Mouse (Mus musculus) testis, postnatal 10 days (tissue): ENCODE measurements at regions not wholly inside any gene's neighbourhood (a gene's known extent, or its start where the extent isn't known, plus 50 kb on each side); places are given as distances from the start of the nearest gene placed in this dataset.

Source experiments
- DNase-seq: peaks from one replicate; pipeline ENCODE4 v3.0.0; 2021; ENCODE audit warnings: low spot score

GRCm38 (mm10) chr17:3248875-3249274, 77.5 kb upstream of the Tiam2 start:
- no peak for DNase-seq

DNA sequence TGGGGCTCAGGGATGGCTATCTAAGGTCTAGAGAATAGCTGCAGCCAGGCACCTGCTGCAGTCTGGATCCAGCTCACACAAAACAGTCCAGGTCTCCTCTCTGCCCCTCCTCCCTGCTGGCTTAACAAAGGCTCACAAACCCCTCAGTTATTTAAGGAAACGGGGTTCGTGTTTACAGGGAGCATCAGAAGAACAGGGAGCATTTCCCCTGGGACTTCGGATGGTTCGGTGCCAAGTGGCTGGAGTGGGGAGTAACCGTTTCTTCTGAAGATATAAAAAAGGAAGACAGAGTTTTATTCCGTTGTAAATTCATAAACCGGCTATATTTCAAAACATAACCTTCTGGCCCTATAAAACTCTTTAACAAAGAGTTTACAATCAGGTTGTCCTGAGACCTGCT, 77.1 kb upstream of the Tiam2 start:
- peak; percentile 54 for DNase-seq

GRCm38 (mm10) chr17:3251176-3251575, 75.2 kb upstream of the Tiam2 start:
- no peak for DNase-seq

- DNase-seq = no peak
These were observed 74.4 kb upstream of the Tiam2 start for GRCm38 (mm10) chr17:3251966-3252365.

DNA sequence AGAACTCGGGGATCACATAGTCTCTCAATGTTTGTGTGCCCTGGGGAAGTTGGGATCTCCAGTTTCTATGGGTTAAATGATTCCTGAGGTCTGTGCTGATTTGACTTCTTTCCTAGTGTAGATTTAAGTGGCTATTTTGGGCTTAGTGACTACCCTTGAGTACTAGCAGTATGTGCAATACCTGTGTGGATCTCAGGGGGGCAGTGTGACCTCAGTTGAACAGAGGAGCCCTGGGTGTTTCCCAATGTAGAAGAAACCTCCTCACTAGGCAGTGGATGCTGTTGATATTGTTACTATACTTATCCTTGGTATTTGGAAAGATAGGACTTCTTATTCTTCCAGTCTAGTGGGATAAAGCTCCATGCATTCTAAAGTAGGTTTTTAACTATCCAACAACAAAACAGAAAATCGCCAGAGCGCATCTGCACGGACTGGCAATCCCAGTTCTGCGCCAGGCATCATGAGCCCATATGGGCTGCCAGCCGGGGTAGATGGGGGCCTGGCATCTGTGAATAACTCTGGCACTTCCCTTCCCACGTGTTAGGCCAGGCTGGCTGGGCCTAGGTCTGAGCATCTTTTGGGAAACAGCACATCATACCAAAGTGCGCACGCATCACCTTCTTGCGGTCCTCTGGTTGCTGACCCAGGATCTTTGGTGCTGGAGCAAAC, 72.7 kb upstream of the Tiam2 start:
- peak; percentile 81 for DNase-seq

DNA sequence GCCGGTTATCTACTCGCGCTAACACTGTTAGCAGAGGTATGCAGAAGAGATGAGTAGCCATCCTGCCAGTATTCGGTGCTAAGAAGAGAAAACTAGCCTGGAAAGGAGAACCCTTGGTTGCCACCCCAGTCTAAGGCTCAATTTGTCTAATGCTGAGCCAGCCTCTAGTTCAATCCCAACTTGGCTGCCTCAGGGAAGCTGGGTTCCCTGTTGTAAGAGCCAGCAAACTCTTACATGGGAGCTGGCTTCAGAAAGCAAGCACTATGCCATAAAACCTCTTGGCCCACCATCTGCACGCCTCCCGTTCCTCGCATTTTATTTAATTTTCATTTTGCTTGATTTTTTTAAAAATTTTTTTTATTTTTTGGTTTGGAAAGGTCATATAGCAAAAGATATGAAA, 69.6 kb upstream of the Tiam2 start:
- no peak for DNase-seq

DNA sequence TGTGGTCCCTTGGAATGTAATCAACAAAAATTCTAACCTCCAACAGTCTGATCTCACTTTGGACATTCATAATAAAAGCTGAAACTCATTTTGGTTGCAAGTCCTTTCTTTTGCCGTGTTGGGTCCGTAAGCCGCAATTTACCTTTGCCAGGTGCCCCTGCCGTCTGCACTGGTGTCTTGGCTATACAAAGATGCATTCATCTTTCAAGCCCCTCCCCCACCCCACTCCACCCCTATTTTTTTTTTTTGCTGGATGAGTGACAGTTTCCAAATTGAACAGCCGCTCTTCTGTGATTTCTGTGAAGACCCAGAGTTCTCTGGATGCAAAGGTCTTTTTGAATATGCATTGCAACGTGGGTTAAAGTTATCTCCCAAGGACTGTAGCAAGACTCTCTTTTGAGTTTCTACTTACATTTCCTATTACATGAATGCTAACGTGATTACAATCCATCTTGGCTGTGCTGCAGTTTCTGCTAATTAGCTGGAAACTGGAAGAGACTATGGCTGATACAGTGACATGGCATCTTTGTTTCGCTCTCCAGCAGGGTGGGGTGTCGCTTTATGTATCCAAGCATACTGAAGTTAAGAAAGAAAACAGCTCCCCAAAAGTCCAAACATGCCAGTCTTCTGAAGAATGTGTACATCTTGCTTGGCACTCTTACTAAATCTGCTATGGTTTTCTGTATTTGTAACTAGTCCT, 67.4 kb upstream of the Tiam2 start:
- no peak for DNase-seq

GRCm38 (mm10) chr17:3260796-3261195, 65.6 kb upstream of the Tiam2 start:
- DNase-seq = no peak

DNA sequence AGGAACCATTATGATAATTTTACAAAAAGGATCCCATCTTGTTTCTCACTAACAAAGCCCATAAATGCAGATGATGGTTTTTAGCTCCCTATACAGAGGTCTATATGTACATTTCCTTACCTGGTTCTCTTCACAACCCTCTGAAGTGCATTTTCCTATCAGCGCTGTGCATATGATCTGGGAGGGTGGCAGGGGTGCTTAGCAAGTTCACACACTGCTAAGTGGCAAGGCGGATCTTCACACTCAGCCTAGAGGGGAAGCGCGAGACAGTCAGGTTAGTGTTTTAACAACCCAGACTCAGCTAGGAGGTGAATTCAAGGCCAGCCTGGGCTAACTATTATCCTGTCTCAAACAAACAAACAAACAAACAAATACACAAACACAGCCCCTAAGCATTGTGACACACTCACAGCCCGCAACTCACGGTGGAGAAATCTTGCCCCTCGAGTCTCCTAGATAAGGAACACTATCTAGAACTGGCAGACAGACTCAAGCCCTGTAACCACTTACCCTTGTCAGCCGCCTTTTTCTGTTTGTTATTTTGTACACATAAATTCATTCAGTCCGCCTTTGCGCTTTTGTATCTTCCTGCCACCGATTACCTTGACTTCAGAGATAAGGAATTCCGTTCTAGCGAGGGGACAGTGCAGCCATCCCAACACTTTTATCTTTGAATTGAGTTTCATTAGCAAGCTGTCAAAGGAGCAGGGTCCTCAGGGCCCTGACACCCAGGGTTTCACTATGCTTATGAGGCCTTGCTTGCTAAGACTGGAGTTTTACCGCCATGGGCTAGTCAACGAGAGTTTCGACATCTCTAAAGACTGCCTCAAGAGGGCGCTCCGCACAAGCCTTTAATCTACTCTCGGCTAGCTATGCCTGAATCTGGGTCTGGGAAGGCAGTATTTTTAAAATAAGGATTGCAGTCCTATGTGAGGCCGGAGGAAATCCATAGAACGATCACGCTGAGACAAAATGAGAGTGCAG, 53.0 kb upstream of the Tiam2 start:
- DNase-seq = peak; percentile 92

GRCm38 (mm10) chr17:3274449-3275285, 51.7 kb upstream of the Tiam2 start:
- DNase-seq = no peak
